Mouse (Mus musculus) left cerebral cortex, adult 2 months (tissue): ENCODE results near the gene Sfrp5. TPM values are rescaled to one million over a fixed set of nuclear protein-coding genes. Genes with fewer than 3 reads are reported as not detected.

Source experiments
- DNase-seq, 2 experiments: peaks; one replicate each; pipeline ENCODE4 v3.0.0; 2021 to 2022; ENCODE audit warnings: low spot score in 2 of 2, mixed read lengths in 1 of 2; ENCODE audit errors: extremely low spot score in 1 of 2
- H3K27ac ChIP-seq: fragments of 200-600 bp; 2 replicates; pipeline ENCODE4 v1.8.1; 2022
- H3K4me3 ChIP-seq: fragments of 200-600 bp; 2 replicates; pipeline ENCODE4 v1.8.1; 2022
- CTCF ChIP-seq: fragments of 200-600 bp; IDR thresholded peaks from 2 replicates; pipeline ENCODE4 v1.8.1; 2022; ENCODE audit warnings: antibody characterized with exemption, mild to moderate bottlenecking, moderate library complexity
- intact Hi-C: fragments of 180-260 bp; cut with DNase I; formaldehyde crosslinking; loops from one replicate; pipeline ENCODE4 v1.15.1; 2025
- long read RNA-seq, 2 experiments: library from polyadenylated mRNA; stranded (forward); transcript quantifications; one replicate each; pipeline ENCODE4 v2.0.0; 2021; ENCODE audit warnings: borderline mapping rate in 2 of 2
- total RNA-seq, 2 experiments: library from RNA; stranded (reverse); gene quantifications; 2 replicates each; pipeline ENCODE4 v1.2.3; 2021

Sfrp5 gene
- total RNA-seq: under 1 TPM; 0.48 to 0.65 TPM
- long read RNA-seq, experiment 1, partial matches to known transcripts: 0 of 2 reads
- long read RNA-seq, experiment 1, other reads (novel, unspliced or antisense): 1 of 2 reads
- long read RNA-seq, experiment 2, partial matches to known transcripts: 0 of 3 reads
- long read RNA-seq, experiment 2, other reads (novel, unspliced or antisense): 1 of 3 reads

DNA sequence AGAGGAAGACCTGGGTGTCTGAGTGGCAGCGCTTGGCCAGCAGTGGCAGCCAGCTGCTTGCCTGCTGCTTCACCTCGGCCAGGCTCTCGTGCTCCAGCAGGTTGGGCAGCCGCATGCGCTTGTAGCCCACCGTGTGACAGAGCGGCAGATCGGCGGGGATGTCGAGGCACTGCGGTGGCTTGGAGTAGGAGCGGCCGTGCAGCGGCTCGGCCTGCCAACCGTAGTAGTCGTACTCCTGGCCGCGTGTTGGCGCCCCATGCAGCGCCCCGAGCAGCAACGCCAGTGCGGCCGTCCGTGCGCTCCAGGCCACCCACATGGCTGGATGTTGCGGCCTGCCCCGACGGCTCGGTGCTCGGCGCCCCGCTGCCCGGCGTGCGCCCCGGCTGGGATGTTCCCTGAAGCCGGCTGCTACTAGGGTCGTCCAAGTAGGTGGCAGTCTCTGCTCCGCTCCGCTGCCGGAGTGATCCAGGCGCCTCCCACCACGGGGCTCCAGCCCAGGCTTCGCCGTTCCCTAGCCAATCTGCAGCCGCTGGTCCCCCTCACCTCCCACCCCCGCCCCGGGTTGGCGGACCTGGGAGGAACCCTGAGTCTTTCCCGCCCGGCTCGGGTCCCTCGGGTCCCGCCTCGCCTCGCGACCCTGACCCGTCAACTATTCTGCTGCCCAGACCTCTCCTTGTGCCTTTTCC is at the start of gene Sfrp5:
Gene Sfrp5 (minus strand): TSS at position 557 of the 686 bp plus-strand sequence.
- intact Hi-C loops: loop anchor here (10.0 kb wide), 1 partner anchor 543 kb away; no protein-coding TSS in a partner anchor
- DNase-seq: no peak
- TF ChIP-seq CTCF: no peak
- Histone ChIP-seq H3K4me3 (no peak within 1 kb of the TSS), H3K27ac (no peak within 1 kb of the TSS)

- H3K27ac ChIP-seq: no peak overlapping the region; the same call in 1 of the 2 replicates
- DNase-seq: no peak
- no peak for TF ChIP-seq CTCF
- intact Hi-C loops: no loop called here
- no peak overlapping the region for H3K4me3 ChIP-seq
These were observed 48.2 kb upstream of the Sfrp5 start for GRCm38 (mm10) chr19:42249976-42250914.

GRCm38 (mm10) chr19:42247519-42247918 is 45.5 kb upstream of the Sfrp5 start, which contains the start of gene Golga7b:
Gene Golga7b, plus strand, starts transcription at chr19:42247574.
- intact Hi-C loops: no loop called here
- H3K27ac ChIP-seq: no peak within 1 kb of the TSS
- H3K4me3 ChIP-seq: no peak within 1 kb of the TSS
- TF ChIP-seq CTCF: no peak
- DNase-seq: no peak

- DNase-seq: no peak
- TF ChIP-seq CTCF: no peak
- intact Hi-C loops: no loop called here
- Histone ChIP-seq H3K27ac (no peak overlapping the region), H3K4me3 (no peak overlapping the region)
These were observed 44.6 kb upstream of the Sfrp5 start for GRCm38 (mm10) chr19:42246626-42247025.

- intact Hi-C loops: no loop called here
- TF ChIP-seq CTCF: no peak
- H3K4me3 ChIP-seq: no peak overlapping the region
- no peak overlapping the region for H3K27ac ChIP-seq
- no peak for DNase-seq
These were observed 41.3 kb upstream of the Sfrp5 start for GRCm38 (mm10) chr19:42243401-42243800.

DNA sequence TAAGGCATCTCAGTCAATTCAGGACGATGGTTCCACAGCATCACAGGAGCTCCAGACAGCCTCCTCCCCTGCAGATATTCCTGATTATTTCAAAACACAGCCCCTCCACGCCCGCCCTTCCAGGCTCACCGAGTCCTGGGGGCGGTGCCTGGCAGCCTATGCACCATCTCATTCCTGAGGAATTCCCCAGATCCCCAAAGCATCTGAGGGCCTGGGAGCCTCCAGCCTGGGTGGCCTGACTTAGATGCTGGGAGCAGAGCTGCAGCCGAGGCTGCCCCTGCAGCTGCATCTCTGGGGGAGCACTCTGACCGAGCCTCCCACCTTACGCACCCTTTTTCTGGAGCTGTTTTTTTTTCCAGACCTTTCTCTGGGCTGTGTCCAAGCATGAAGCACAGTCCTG is 38.8 kb upstream of the Sfrp5 start:
- Histone ChIP-seq H3K27ac (no peak overlapping the region), H3K4me3 (no peak overlapping the region)
- no peak for DNase-seq
- TF ChIP-seq CTCF: no peak
- intact Hi-C loops: no loop called here

DNA sequence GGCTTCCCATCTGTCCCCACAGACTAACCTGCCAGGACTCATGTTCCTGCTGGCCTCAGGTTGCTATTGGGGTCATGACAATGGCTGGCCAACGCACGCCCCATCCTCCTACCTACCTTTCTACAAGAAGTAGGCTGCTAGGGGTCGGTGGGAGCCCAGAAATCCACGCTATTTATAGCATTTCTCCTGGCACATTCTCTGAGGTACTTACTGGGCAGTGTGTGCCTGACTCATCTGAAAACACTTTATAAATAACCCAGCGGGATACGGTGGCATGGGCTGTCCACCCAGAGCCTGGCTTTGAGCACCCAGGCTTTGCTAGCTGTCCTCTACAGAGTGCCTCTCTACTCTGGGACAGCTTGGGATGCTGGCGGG is 36.3 kb upstream of the Sfrp5 start:
- H3K4me3 ChIP-seq: no peak overlapping the region
- no peak for DNase-seq
- TF ChIP-seq CTCF: no peak
- H3K27ac ChIP-seq: peak overlapping the region; percentile 56
- intact Hi-C loops: loop anchor here (2.0 kb wide), 1 partner anchor 18 kb away; no protein-coding TSS in a partner anchor

DNA sequence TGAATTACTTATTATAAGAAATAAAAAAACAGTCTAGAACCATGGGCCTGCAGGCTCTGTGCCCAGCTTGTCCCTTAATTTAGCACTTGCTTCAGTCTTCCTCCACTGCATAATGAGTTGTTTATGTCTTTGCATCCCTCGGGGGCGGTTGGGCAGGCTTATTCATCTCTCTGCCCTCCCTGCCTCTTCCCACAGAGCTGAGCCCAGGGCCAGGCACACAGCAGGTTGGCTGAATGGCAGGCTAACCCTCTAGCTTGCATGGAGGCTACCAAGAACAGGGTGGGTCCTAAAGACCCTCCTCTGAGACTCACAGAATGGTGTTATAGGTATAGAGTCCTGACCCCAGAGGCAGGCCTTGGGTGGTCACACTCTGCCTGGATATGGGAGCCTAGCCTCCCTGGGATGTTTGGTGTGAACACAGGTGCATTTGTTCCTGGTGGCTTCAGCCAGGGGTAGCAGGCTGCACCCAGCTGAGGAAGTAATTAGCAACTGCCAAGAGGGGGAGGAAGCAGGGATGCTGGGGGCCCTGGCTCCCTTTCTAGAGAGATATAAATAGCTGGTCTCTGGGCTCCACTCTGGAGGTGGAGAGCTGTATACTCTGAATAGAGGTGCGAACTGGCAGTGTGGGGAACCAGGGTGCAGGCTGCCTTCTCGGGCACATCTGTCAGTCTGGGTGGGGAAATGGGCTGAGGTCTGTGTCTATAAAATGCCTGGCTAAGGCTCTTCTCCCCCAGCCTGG is 35.7 kb upstream of the Sfrp5 start:
- peak overlapping the region; percentile 56 for H3K27ac ChIP-seq
- peak; percentile 48 to 50 for DNase-seq
- TF ChIP-seq CTCF: no peak; the same call in 1 of the 2 replicates
- H3K4me3 ChIP-seq: no peak overlapping the region
- intact Hi-C loops: loop anchor here (2.0 kb wide), 1 partner anchor 19 kb away; no protein-coding TSS in a partner anchor

GRCm38 (mm10) chr19:42230986-42231385 is 28.9 kb upstream of the Sfrp5 start:
- intact Hi-C loops: no loop called here

GRCm38 (mm10) chr19:42230288-42230568 is 28.2 kb upstream of the Sfrp5 start:
- intact Hi-C loops: no loop called here
- no peak for DNase-seq
- Histone ChIP-seq H3K27ac (no peak overlapping the region), H3K4me3 (no peak overlapping the region)
- no peak for TF ChIP-seq CTCF

More at GRCm38 (mm10) chr19:42230986-42231385, 28.9 kb upstream of the Sfrp5 start:
- DNase-seq: no peak
- no peak overlapping the region for H3K4me3 ChIP-seq
- TF ChIP-seq CTCF: no peak
- no peak overlapping the region for H3K27ac ChIP-seq

DNA sequence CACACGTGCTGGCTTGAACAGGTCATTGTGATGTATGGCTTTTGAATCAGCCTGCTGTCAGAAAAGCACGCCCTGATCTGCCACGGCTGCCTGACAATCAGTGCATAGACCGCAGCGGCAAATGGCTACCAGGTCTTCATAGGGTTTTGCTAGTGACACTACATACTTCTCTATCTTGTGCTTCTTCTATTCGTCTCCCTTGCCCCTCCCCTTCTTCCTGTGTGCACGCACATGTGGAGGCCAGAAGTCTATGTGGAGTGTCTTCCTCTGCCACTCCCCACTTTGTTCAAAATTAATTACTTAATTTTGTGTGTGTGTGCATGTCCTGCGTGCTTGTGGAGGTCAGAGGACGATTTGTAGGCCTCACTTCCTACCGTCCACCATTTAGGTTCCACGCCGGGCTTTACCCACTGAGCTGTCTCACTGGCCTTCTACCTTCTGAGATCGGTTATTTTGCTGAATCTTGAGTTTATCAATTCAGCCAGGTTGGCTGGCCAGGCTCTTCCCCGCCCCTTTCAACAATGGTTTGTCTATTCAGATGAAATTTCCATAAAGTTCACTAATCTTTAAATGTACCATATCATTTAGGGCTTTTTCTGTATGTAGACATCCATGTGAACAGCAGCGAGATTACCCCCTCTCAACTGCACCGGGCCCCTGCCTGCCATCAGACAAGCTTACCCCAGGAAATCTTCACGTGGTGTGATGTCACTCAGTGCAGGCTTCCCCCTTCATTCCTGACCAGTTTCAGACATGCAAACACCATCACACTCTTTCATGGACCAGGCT is 27.6 kb upstream of the Sfrp5 start:
- DNase-seq: no peak
- intact Hi-C loops: no loop called here
- H3K4me3 ChIP-seq: no peak overlapping the region
- TF ChIP-seq CTCF: no peak
- no peak overlapping the region for H3K27ac ChIP-seq
